Mouse (Mus musculus) liver, adult 2 months (tissue): ENCODE measurements around the gene Fbxl13. TPM values are rescaled to one million over a fixed set of nuclear protein-coding genes. Genes with fewer than 3 reads are reported as not detected.

Experiments used
- DNase-seq: peaks from one replicate; pipeline ENCODE4 v3.0.0-alpha.2; 2011; ENCODE audit warnings: low read depth, low spot score; ENCODE audit errors: extremely low read depth
- H3K27ac ChIP-seq: fragments of 200-500 bp; replicated peaks from 2 replicates; pipeline ENCODE4 v1.5.1; 2012; ENCODE audit warnings: low read depth, mild to moderate bottlenecking, control low read depth, inconsistent platforms, low read length; ENCODE audit not compliant: insufficient read depth
- H3K27me3 ChIP-seq: fragments of 200-500 bp; 2 replicates; pipeline ENCODE4 v1.6.1; 2012; ENCODE audit warnings: mild to moderate bottlenecking, moderate library complexity, low read length, inconsistent platforms; ENCODE audit not compliant: control insufficient read depth, insufficient read depth
- H3K36me3 ChIP-seq: fragments of 200-500 bp; 2 replicates; pipeline ENCODE4 v1.6.1; 2012; ENCODE audit warnings: low read length, inconsistent platforms; ENCODE audit not compliant: control insufficient read depth, insufficient read depth
- H3K4me1 ChIP-seq: fragments of 200-500 bp; 2 replicates; pipeline ENCODE4 v1.6.1; 2011; ENCODE audit warnings: low read length; ENCODE audit not compliant: control insufficient read depth, insufficient read depth
- H3K4me3 ChIP-seq: fragments of 200-500 bp; 2 replicates; pipeline ENCODE4 v1.5.1; 2011; ENCODE audit warnings: low read depth, mild to moderate bottlenecking, control low read depth, low read length, moderate library complexity; ENCODE audit not compliant: insufficient read depth
- H3K79me2 ChIP-seq: fragments of 200-500 bp; 2 replicates; pipeline ENCODE4 v1.6.1; 2012; ENCODE audit warnings: inconsistent platforms, mild to moderate bottlenecking, low read length, moderate library complexity; ENCODE audit not compliant: control insufficient read depth, insufficient read depth
- H3K9ac ChIP-seq: fragments of 200-500 bp; 2 replicates; pipeline ENCODE4 v1.6.1; 2012; ENCODE audit warnings: low read depth, mild to moderate bottlenecking, control low read depth, inconsistent platforms, low read length
- CTCF ChIP-seq: fragments of 200-500 bp; IDR thresholded peaks from 2 replicates; pipeline ENCODE4 v1.5.1; 2011; ENCODE audit warnings: low read depth, low read length, control low read depth
- POLR2A ChIP-seq: fragments of 200-500 bp; IDR thresholded peaks from 2 replicates; pipeline ENCODE4 v1.6.1; 2011; ENCODE audit warnings: low read length, control low read depth; ENCODE audit not compliant: insufficient read depth; ENCODE audit errors: extremely low read depth
- WGBS: fragments of 180-500 bp; shearing (Covaris S2); methylation state at CpG from one replicate; pipeline ENCODE4 v1.1.7; 2018; 5-methylcytosine and 5-hydroxymethylcytosine counted together
- polyA plus RNA-seq: library from polyadenylated mRNA; depleted of rRNA; stranded (reverse); fragments of >200 nt; gene quantifications from 2 replicates; pipeline ENCODE4 v1.2.3, GENCODE M21; 2012
- total RNA-seq: library from RNA; depleted of rRNA; stranded (reverse); fragments of >200 nt; gene quantifications from 2 replicates; pipeline ENCODE4 v1.2.3, GENCODE M21; 2014

Fbxl13 gene
- total and polyA plus RNA-seq, 2 experiments: under 0.01 TPM; not detected in 1

- Histone ChIP-seq H3K79me2 (no peaks in the 10 kb centered on the region), H3K27me3 (no peaks in the 10 kb centered on the region), H3K27ac (no peak overlapping the region), H3K4me1 (no peaks in the 10 kb centered on the region), H3K9ac (no peak overlapping the region), H3K4me3 (no peak overlapping the region), H3K36me3 (peaks cover 6% of the 10 kb centered on the region)
- 94% methylated on average over 6 of the region's 6 CpGs for WGBS
- no peak for TF ChIP-seq POLR2A
- no peak for TF ChIP-seq CTCF
- DNase-seq: no peak
These were observed 163.9 kb downstream of the Fbxl13 start for GRCm38 (mm10) chr5:21481521-21481920.

GRCm38 (mm10) chr5:21479746-21480145 lies 165.7 kb downstream of the Fbxl13 start:
- WGBS: 94% methylated on average over 5 of the region's 5 CpGs
- no peak overlapping the region for H3K27ac ChIP-seq
- no peak overlapping the region for H3K4me3 ChIP-seq
- no peaks in the 10 kb centered on the region for H3K79me2 ChIP-seq
- H3K27me3 ChIP-seq: no peaks in the 10 kb centered on the region
- H3K4me1 ChIP-seq: no peaks in the 10 kb centered on the region
- H3K9ac ChIP-seq: no peak overlapping the region
- DNase-seq: no peak
- peaks cover 6% of the 10 kb centered on the region for H3K36me3 ChIP-seq
- no peak for TF ChIP-seq CTCF
- no peak for TF ChIP-seq POLR2A

GRCm38 (mm10) chr5:21478428-21478827 lies 167.0 kb downstream of the Fbxl13 start:
- TF ChIP-seq CTCF: no peak
- no peak for TF ChIP-seq POLR2A
- Histone ChIP-seq H3K79me2 (no peaks in the 10 kb centered on the region), H3K4me1 (no peaks in the 10 kb centered on the region), H3K36me3 (peaks cover 5% of the 10 kb centered on the region; the same call in 1 of the 2 replicates), H3K27ac (no peak overlapping the region), H3K27me3 (no peaks in the 10 kb centered on the region), H3K9ac (no peak overlapping the region), H3K4me3 (no peak overlapping the region)
- 96% methylated on average over 5 of the region's 5 CpGs for WGBS
- no peak for DNase-seq

GRCm38 (mm10) chr5:21468100-21468499 lies 177.3 kb downstream of the Fbxl13 start:
- no peak for DNase-seq
- H3K79me2 ChIP-seq: no peaks in the 10 kb centered on the region
- H3K9ac ChIP-seq: no peak overlapping the region
- 0 out of 2 replicates have a peak, but pooled peaks cover 2% of the 10 kb centered on the region for H3K36me3 ChIP-seq
- WGBS: 96% methylated on average over 12 of the region's 12 CpGs
- H3K27ac ChIP-seq: no peak overlapping the region
- no peaks in the 10 kb centered on the region for H3K4me1 ChIP-seq
- H3K4me3 ChIP-seq: no peak overlapping the region
- H3K27me3 ChIP-seq: no peaks in the 10 kb centered on the region
- TF ChIP-seq POLR2A: no peak
- no peak for TF ChIP-seq CTCF

GRCm38 (mm10) chr5:21467387-21467786 lies 178.0 kb downstream of the Fbxl13 start:
- DNase-seq: no peak
- no peak overlapping the region for H3K27ac ChIP-seq
- no peak overlapping the region for H3K9ac ChIP-seq
- H3K27me3 ChIP-seq: no peaks in the 10 kb centered on the region
- 86% methylated on average over 7 of the region's 7 CpGs for WGBS
- TF ChIP-seq POLR2A: no peak
- TF ChIP-seq CTCF: no peak
- H3K79me2 ChIP-seq: no peaks in the 10 kb centered on the region
- no peak overlapping the region for H3K4me3 ChIP-seq
- 0 out of 2 replicates have a peak, but pooled peaks cover 2% of the 10 kb centered on the region for H3K36me3 ChIP-seq
- H3K4me1 ChIP-seq: no peaks in the 10 kb centered on the region

- Histone ChIP-seq H3K27ac (no peak overlapping the region), H3K9ac (no peak overlapping the region), H3K36me3 (no peaks in the 10 kb centered on the region), H3K4me1 (no peaks in the 10 kb centered on the region), H3K27me3 (no peaks in the 10 kb centered on the region), H3K4me3 (no peak overlapping the region), H3K79me2 (no peaks in the 10 kb centered on the region)
- no peak for TF ChIP-seq POLR2A
- no peak for TF ChIP-seq CTCF
- WGBS: 76% methylated on average over 8 of the region's 8 CpGs
- no peak for DNase-seq
These were observed 204.5 kb downstream of the Fbxl13 start for GRCm38 (mm10) chr5:21440833-21441530.
